ENCODE assay signal across 8 mouse cellular contexts in the genomic region with DNA sequence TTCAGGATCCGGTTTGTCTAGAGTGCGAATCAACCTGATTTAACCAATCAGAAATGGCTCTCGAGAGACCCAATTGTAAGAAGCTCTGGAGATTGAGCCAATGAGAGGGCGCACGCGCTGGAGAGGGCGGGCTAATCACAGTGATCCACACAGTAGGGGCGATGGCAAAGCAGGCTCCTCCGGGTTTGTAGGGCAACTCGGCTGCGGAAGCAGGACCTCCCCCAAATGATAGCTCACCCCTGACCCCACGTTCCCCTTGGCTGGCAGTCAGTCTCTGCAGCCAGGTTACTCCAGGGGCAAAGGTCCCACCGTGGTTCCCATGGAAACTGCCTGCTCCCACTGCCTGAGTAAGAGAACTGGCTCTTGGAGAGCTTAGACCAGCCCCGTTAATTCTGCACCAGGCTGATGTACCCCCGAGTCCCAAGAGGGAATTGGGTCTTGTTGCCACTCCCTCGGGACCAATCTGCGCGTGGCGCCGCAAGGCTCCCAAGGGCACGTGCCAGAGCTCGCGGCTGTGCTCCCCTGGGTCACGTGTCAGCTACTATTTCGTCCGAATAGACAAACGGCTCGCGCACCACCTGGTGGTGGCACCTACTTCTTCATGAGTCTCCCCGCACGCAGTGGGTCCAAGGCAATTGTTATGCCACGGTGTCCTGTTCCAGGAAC. TPM values are rescaled to one million over a fixed set of nuclear protein-coding genes. Genes with fewer than 3 reads are reported as not detected.
DNase-seq lines count a peak whose midpoint lies in the region; ATAC-seq and TF ChIP-seq lines count a peak whose summit lies in the region.

No protein-coding gene starts in this region.

- H3K4me3 ChIP-seq in embryonic facial prominence, embryonic 10.5 days, result peak overlapping the region; percentile 41
- H3K4me3 ChIP-seq in heart, embryonic 12.5 days, result no peak overlapping the region
- H3K4me3 ChIP-seq in kidney, postnatal 0 days (replicated peaks; ENCODE audit: low read depth, low read length), result no peak overlapping the region
- H3K4me3 ChIP-seq in liver, adult 2 months (ENCODE audit: insufficient read depth, low read depth, low read length), result peak overlapping the region; percentile 48
- no peak overlapping the region for H3K4me3 ChIP-seq in myocyte
- H3K4me3 ChIP-seq in stomach, embryonic 15.5 days (replicated peaks), result no peak overlapping the region

- no peak overlapping the region for H3K27ac ChIP-seq in embryonic facial prominence, embryonic 10.5 days (replicated peaks)
- no peak overlapping the region for H3K27ac ChIP-seq in heart, embryonic 12.5 days (ENCODE audit: poor library complexity, severe bottlenecking)
- H3K27ac ChIP-seq in kidney, postnatal 0 days, result no peak overlapping the region
- peak overlapping the region; percentile 40; the same call in 1 of the 2 replicates for H3K27ac ChIP-seq in liver, adult 2 months (replicated peaks; ENCODE audit: insufficient read depth, low read depth, low read length)
- no peak overlapping the region for H3K27ac ChIP-seq in stomach, embryonic 15.5 days

- H3K4me1 ChIP-seq in embryonic facial prominence, embryonic 10.5 days, result peaks cover 40% of the 10 kb centered on the region
- H3K4me1 ChIP-seq in heart, embryonic 12.5 days (replicated peaks), result peaks cover 28% of the 10 kb centered on the region
- H3K4me1 ChIP-seq in kidney, postnatal 0 days (replicated peaks; ENCODE audit: insufficient read depth, low read length), result peaks cover 16% of the 10 kb centered on the region
- peaks cover 7% of the 10 kb centered on the region; the same call in 1 of the 2 replicates for H3K4me1 ChIP-seq in liver, adult 2 months (ENCODE audit: control insufficient read depth, insufficient read depth, low read length)
- peaks cover 23% of the 10 kb centered on the region for H3K4me1 ChIP-seq in stomach, embryonic 15.5 days

- H3K4me2 ChIP-seq in heart, embryonic 12.5 days, result peak overlapping the region; percentile 32
- H3K4me2 ChIP-seq in kidney, postnatal 0 days (ENCODE audit: low read length), result peak overlapping the region; percentile 23
- H3K4me2 ChIP-seq in myocyte (ENCODE audit: low read depth), result no peak overlapping the region
- H3K4me2 ChIP-seq in stomach, embryonic 15.5 days, result peak overlapping the region; percentile 39

- no peak for TF ChIP-seq POLR2A in liver, adult 2 months (IDR thresholded peaks at IDR 0.05; ENCODE audit: extremely low read depth, insufficient read depth, low read length)
- TF ChIP-seq POLR2A in myocyte (IDR thresholded peaks at IDR 0.05; ENCODE audit: insufficient read length, low read depth), result no peak

- H3K79me2 ChIP-seq in liver, adult 2 months (ENCODE audit: control insufficient read depth, insufficient read depth, low read length), result no peaks in the 10 kb centered on the region
- H3K79me2 ChIP-seq in myocyte (ENCODE audit: control insufficient read depth, insufficient read depth), result no peaks in the 10 kb centered on the region

- peaks cover 68% of the 10 kb centered on the region for H3K27me3 ChIP-seq in embryonic facial prominence, embryonic 10.5 days (replicated peaks; ENCODE audit: low read depth, poor library complexity, severe bottlenecking)
- peaks cover 68% of the 10 kb centered on the region for H3K27me3 ChIP-seq in heart, embryonic 12.5 days (replicated peaks)
- H3K27me3 ChIP-seq in kidney, postnatal 0 days (ENCODE audit: insufficient read depth, low read length), result peaks cover 38% of the 10 kb centered on the region
- peaks cover 19% of the 10 kb centered on the region for H3K27me3 ChIP-seq in liver, adult 2 months (ENCODE audit: control insufficient read depth, insufficient read depth, low read length)
- peaks cover 28% of the 10 kb centered on the region for H3K27me3 ChIP-seq in myocyte (ENCODE audit: control insufficient read depth, insufficient read depth, insufficient read length)
- peaks cover 46% of the 10 kb centered on the region for H3K27me3 ChIP-seq in stomach, embryonic 15.5 days (replicated peaks)

- H3K9ac ChIP-seq in heart, embryonic 12.5 days, result no peak overlapping the region
- no peak overlapping the region for H3K9ac ChIP-seq in kidney, postnatal 0 days (ENCODE audit: low read depth, low read length)
- no peak overlapping the region; the same call in 1 of the 2 replicates for H3K9ac ChIP-seq in liver, adult 2 months (ENCODE audit: low read depth, low read length)
- H3K9ac ChIP-seq in stomach, embryonic 15.5 days, result no peak overlapping the region

- H3K36me3 ChIP-seq in embryonic facial prominence, embryonic 10.5 days (replicated peaks), result peaks cover 28% of the 10 kb centered on the region
- H3K36me3 ChIP-seq in heart, embryonic 12.5 days, result peaks cover 24% of the 10 kb centered on the region
- peaks cover 16% of the 10 kb centered on the region; the same call in 1 of the 2 replicates for H3K36me3 ChIP-seq in kidney, postnatal 0 days (ENCODE audit: insufficient read depth, low read length)
- no peaks in the 10 kb centered on the region for H3K36me3 ChIP-seq in liver, adult 2 months (ENCODE audit: control insufficient read depth, insufficient read depth, low read length)
- no peaks in the 10 kb centered on the region for H3K36me3 ChIP-seq in myocyte (ENCODE audit: control insufficient read depth, insufficient read depth)
- H3K36me3 ChIP-seq in stomach, embryonic 15.5 days, result peaks cover 15% of the 10 kb centered on the region

- peak; percentile 71 for TF ChIP-seq CTCF in kidney, postnatal 0 days (IDR thresholded peaks at IDR 0.05; ENCODE audit: low read depth)
- peak; percentile 89 for TF ChIP-seq CTCF in liver, adult 2 months (IDR thresholded peaks at IDR 0.05; ENCODE audit: low read depth, low read length)

- no peaks in the 10 kb centered on the region for H3K9me3 ChIP-seq in embryonic facial prominence, embryonic 10.5 days
- no peaks in the 10 kb centered on the region for H3K9me3 ChIP-seq in heart, embryonic 12.5 days (replicated peaks)
- H3K9me3 ChIP-seq in kidney, postnatal 0 days (replicated peaks; ENCODE audit: low read length), result no peaks in the 10 kb centered on the region
- H3K9me3 ChIP-seq in stomach, embryonic 15.5 days, result no peaks in the 10 kb centered on the region

- DNase-seq in B cell, adult 2 months, result peak; percentile 86 to 87
- DNase-seq in adrenal gland, postnatal 14 days, result peak; percentile 89
- peak; percentile 80 for DNase-seq in embryonic facial prominence, embryonic 10.5 days (ENCODE audit: low spot score)
- peak; percentile 82 for DNase-seq in kidney, postnatal 0 days (ENCODE audit: low spot score)
- DNase-seq in liver, adult 2 months (ENCODE audit: extremely low read depth, low read depth, low spot score), result peak; percentile 92

- ATAC-seq in heart, embryonic 12.5 days (ENCODE audit: insufficient number of reproducible peaks, low FRiP score), result peak; percentile 37; the same call in 1 of the 2 replicates
- ATAC-seq in kidney, postnatal 0 days (replicated peaks; ENCODE audit: low FRiP score, low read depth), result peak; percentile 44
- no peak for ATAC-seq in stomach, embryonic 15.5 days (ENCODE audit: insufficient read depth, low FRiP score, low read depth)

- H3ac ChIP-seq in myocyte (ENCODE audit: control insufficient read depth, insufficient read length), result no peak overlapping the region

- 2% methylated on average over 32 of the region's 32 CpGs for WGBS in embryonic facial prominence, embryonic 10.5 days
- 2% methylated on average over 32 of the region's 32 CpGs for WGBS in heart, embryonic 12.5 days
- 2% methylated on average over 32 of the region's 32 CpGs for WGBS in kidney, postnatal 0 days
- under 1% methylated on average over 32 of the region's 32 CpGs for WGBS in liver, adult 2 months
- 3% methylated on average over 32 of the region's 32 CpGs for WGBS in stomach, embryonic 15.5 days

RNA-seq across cellular contexts. Expression of gene Elavl3, which starts 2.7 kb away (rescaled TPM):
- 2.4 and 3.0 TPM in 2 replicates for total RNA-seq in adrenal gland, postnatal 14 days (2021)
- polyA plus RNA-seq in embryonic facial prominence, embryonic 10.5 days (2016; fragmentation: Nextera tagmentation; extraction: Ambion mirVana), result 8.2 and 10.1 TPM in 2 replicates
- 0.13 and 0.40 TPM in 2 replicates for polyA plus RNA-seq in heart, embryonic 12.5 days (2016; fragmentation: Nextera tagmentation; extraction: Ambion mirVana)
- 0.05 and 0.12 TPM in 2 replicates for polyA plus RNA-seq in kidney, postnatal 0 days (2015; fragmentation: Nextera tagmentation; extraction: Ambion mirVana)
- not detected in 2 replicates for total RNA-seq in liver, adult 2 months (2014; rRNA removed)
- polyA plus RNA-seq in liver, adult 2 months (2012; rRNA removed), result not detected in 2 replicates
- 0.06 TPM for polyA plus RNA-seq in myocyte (2012; fragmentation: generic; extraction: Trizol)
- polyA plus RNA-seq in stomach, embryonic 15.5 days (2015; fragmentation: Nextera tagmentation; extraction: Ambion mirVana), result 2.8 TPM in 2 replicates

RNA-seq across cellular contexts. Expression of gene Gm49318, which starts 16.5 kb away (rescaled TPM):
- total RNA-seq in adrenal gland, postnatal 14 days (2021), result not detected in 2 replicates
- not detected in 2 replicates for polyA plus RNA-seq in embryonic facial prominence, embryonic 10.5 days (2016; fragmentation: Nextera tagmentation; extraction: Ambion mirVana)
- not detected in 2 replicates for polyA plus RNA-seq in heart, embryonic 12.5 days (2016; fragmentation: Nextera tagmentation; extraction: Ambion mirVana)
- polyA plus RNA-seq in kidney, postnatal 0 days (2015; fragmentation: Nextera tagmentation; extraction: Ambion mirVana), result not detected in 2 replicates
- not detected in 2 replicates for total RNA-seq in liver, adult 2 months (2014; rRNA removed)
- polyA plus RNA-seq in liver, adult 2 months (2012; rRNA removed), result not detected in 2 replicates
- not detected for polyA plus RNA-seq in myocyte (2012; fragmentation: generic; extraction: Trizol)
- not detected in 2 replicates for polyA plus RNA-seq in stomach, embryonic 15.5 days (2015; fragmentation: Nextera tagmentation; extraction: Ambion mirVana)

RNA-seq across cellular contexts. Expression of gene Zfp653, which starts 16.6 kb away (rescaled TPM):
- total RNA-seq in adrenal gland, postnatal 14 days (2021), result 9.1 and 10.1 TPM in 2 replicates
- 9.1 and 10.2 TPM in 2 replicates for polyA plus RNA-seq in embryonic facial prominence, embryonic 10.5 days (2016; fragmentation: Nextera tagmentation; extraction: Ambion mirVana)
- polyA plus RNA-seq in heart, embryonic 12.5 days (2016; fragmentation: Nextera tagmentation; extraction: Ambion mirVana), result 9.8 and 10.0 TPM in 2 replicates
- polyA plus RNA-seq in kidney, postnatal 0 days (2015; fragmentation: Nextera tagmentation; extraction: Ambion mirVana), result 8.3 and 8.9 TPM in 2 replicates
- 2.9 and 3.6 TPM in 2 replicates for total RNA-seq in liver, adult 2 months (2014; rRNA removed)
- polyA plus RNA-seq in liver, adult 2 months (2012; rRNA removed), result 6.9 and 13.0 TPM in 2 replicates
- polyA plus RNA-seq in myocyte (2012; fragmentation: generic; extraction: Trizol), result 8.3 TPM
- polyA plus RNA-seq in stomach, embryonic 15.5 days (2015; fragmentation: Nextera tagmentation; extraction: Ambion mirVana), result 12.6 and 14.1 TPM in 2 replicates

RNA-seq across cellular contexts. Expression of gene Ecsit, which starts 30.7 kb away (rescaled TPM):
- 74.9 and 80.6 TPM in 2 replicates for total RNA-seq in adrenal gland, postnatal 14 days (2021)
- polyA plus RNA-seq in embryonic facial prominence, embryonic 10.5 days (2016; fragmentation: Nextera tagmentation; extraction: Ambion mirVana), result 38.6 and 41.7 TPM in 2 replicates
- 49.3 and 51.4 TPM in 2 replicates for polyA plus RNA-seq in heart, embryonic 12.5 days (2016; fragmentation: Nextera tagmentation; extraction: Ambion mirVana)
- polyA plus RNA-seq in kidney, postnatal 0 days (2015; fragmentation: Nextera tagmentation; extraction: Ambion mirVana), result 56.2 and 61.3 TPM in 2 replicates
- 34.1 and 39.1 TPM in 2 replicates for total RNA-seq in liver, adult 2 months (2014; rRNA removed)
- polyA plus RNA-seq in liver, adult 2 months (2012; rRNA removed), result 63.9 and 69.2 TPM in 2 replicates
- 37.0 TPM for polyA plus RNA-seq in myocyte (2012; fragmentation: generic; extraction: Trizol)
- polyA plus RNA-seq in stomach, embryonic 15.5 days (2015; fragmentation: Nextera tagmentation; extraction: Ambion mirVana), result 40.4 and 42.8 TPM in 2 replicates

RNA-seq across cellular contexts. Expression of gene Cnn1, which starts 44.5 kb away (rescaled TPM):
- 0.56 and 7.1 TPM in 2 replicates for total RNA-seq in adrenal gland, postnatal 14 days (2021)
- polyA plus RNA-seq in embryonic facial prominence, embryonic 10.5 days (2016; fragmentation: Nextera tagmentation; extraction: Ambion mirVana), result 1.3 and 3.1 TPM in 2 replicates
- 391 and 421 TPM in 2 replicates for polyA plus RNA-seq in heart, embryonic 12.5 days (2016; fragmentation: Nextera tagmentation; extraction: Ambion mirVana)
- polyA plus RNA-seq in kidney, postnatal 0 days (2015; fragmentation: Nextera tagmentation; extraction: Ambion mirVana), result 27.9 and 30.8 TPM in 2 replicates
- total RNA-seq in liver, adult 2 months (2014; rRNA removed), result 0.28 and 1.0 TPM in 2 replicates
- polyA plus RNA-seq in liver, adult 2 months (2012; rRNA removed), result 0.22 and 0.36 TPM in 2 replicates
- 7.1 TPM for polyA plus RNA-seq in myocyte (2012; fragmentation: generic; extraction: Trizol)
- 403 and 444 TPM in 2 replicates for polyA plus RNA-seq in stomach, embryonic 15.5 days (2015; fragmentation: Nextera tagmentation; extraction: Ambion mirVana)

Comparison
In these comparisons a context has a peak if more than half of its experiments do, and no peak if none do; other contexts are left out.
1. H3K4me3 ChIP-seq: peak in embryonic facial prominence, embryonic 10.5 days (single experiment) and liver, adult 2 months (single experiment); none in heart, embryonic 12.5 days (single experiment), kidney, postnatal 0 days (single experiment), myocyte (single experiment) and stomach, embryonic 15.5 days (single experiment).
2. Peak in every context shown above with its lines, with median percentiles within 50 percentile points of each other: DNase-seq.